In genomic region chr19:24342786-24343185, GRCm38 (mm10) we compare ENCODE assay signal across 27 mouse cellular contexts.
A peak's percentile ranks its signal among the peaks of the same experiment; 100 is the strongest.
DNase-seq lines count a peak whose midpoint lies in the region; ATAC-seq lines count a peak whose summit lies in the region.
"Had no signal": no experiment of that assay in that cellular context is flagged by ENCODE, and none has a peak within 500 bp of the region (broad histone marks: within the 10 kb centered on the region; RNA-seq: fewer than 3 reads in every experiment).

No protein-coding gene starts in this region.

- H3K27ac ChIP-seq in heart, embryonic 13.5 days (replicated peaks), result peak overlapping the region; percentile 74
- H3K27ac ChIP-seq: embryonic facial prominence, embryonic 15.5 days; forebrain, embryonic 15.5 days; hindbrain, embryonic 14.5 days; limb, embryonic 15.5 days; liver, embryonic 14.5 days; midbrain, embryonic 10.5 days; neural tube, embryonic 13.5 days had no signal

- H3K9ac ChIP-seq in heart, embryonic 13.5 days, result peak overlapping the region; percentile 67; the same call in 1 of the 2 replicates
- H3K9ac ChIP-seq: embryonic facial prominence, embryonic 15.5 days; forebrain, embryonic 15.5 days; hindbrain, embryonic 14.5 days; limb, embryonic 15.5 days; liver, embryonic 14.5 days; neural tube, embryonic 13.5 days had no signal

- intact Hi-C loops in heart, postnatal 25 days (cut with DNase I), result no loop called here

- H3K27me3 ChIP-seq in heart, embryonic 13.5 days (replicated peaks), result no peaks in the 10 kb centered on the region
- H3K27me3 ChIP-seq: embryonic facial prominence, embryonic 15.5 days; forebrain, embryonic 15.5 days; limb, embryonic 15.5 days; neural tube, embryonic 13.5 days had no signal

- peak; percentile 59 for ATAC-seq in frontal cortex, adult (ENCODE audit: low TSS enrichment)
- ATAC-seq in heart, embryonic 13.5 days (ENCODE audit: extremely low read depth, insufficient number of reproducible peaks, low FRiP score, low TSS enrichment), result no peak
- ATAC-seq: forebrain, embryonic 15.5 days; inflammation-experienced regulatory T-cells, adult 6 months; midbrain, embryonic 16.5 days had no signal

- peaks cover 19% of the 10 kb centered on the region; the same call in 1 of the 2 replicates for H3K36me3 ChIP-seq in heart, embryonic 13.5 days
- H3K36me3 ChIP-seq: embryonic facial prominence, embryonic 15.5 days; forebrain, embryonic 15.5 days; limb, embryonic 15.5 days; midbrain, embryonic 10.5 days; neural tube, embryonic 13.5 days had no signal

- H3K4me3 ChIP-seq in heart, embryonic 13.5 days, result no peak overlapping the region
- H3K4me3 ChIP-seq: embryonic facial prominence, embryonic 15.5 days; forebrain, embryonic 15.5 days; limb, embryonic 15.5 days; midbrain, embryonic 10.5 days; myocyte; neural tube, embryonic 13.5 days had no signal

- H3K4me2 ChIP-seq in heart, embryonic 13.5 days, result peak overlapping the region; percentile 46
- H3K4me2 ChIP-seq: embryonic facial prominence, embryonic 15.5 days; forebrain, embryonic 15.5 days; hindbrain, embryonic 14.5 days; limb, embryonic 15.5 days; neural tube, embryonic 13.5 days had no signal

- peaks cover 29% of the 10 kb centered on the region for H3K4me1 ChIP-seq in heart, embryonic 13.5 days
- H3K4me1 ChIP-seq: limb, embryonic 15.5 days; midbrain, embryonic 10.5 days; neural tube, embryonic 13.5 days had no signal

- 23% methylated on average over 5 of the region's 5 CpGs for WGBS in heart, embryonic 13.5 days

- DNase-seq in frontal cortex, postnatal 36 days (ENCODE audit: low spot score in 2 of 2), result no peak
- no peak for DNase-seq in heart, postnatal 25 days (ENCODE audit: low spot score)
- DNase-seq in lung, postnatal 25 days (ENCODE audit: low spot score), result peak; percentile 29
- no peak for DNase-seq in lung, postnatal 4 days
- no peak for DNase-seq in adrenal gland, postnatal 36 days
- DNase-seq: adrenal gland, postnatal 14 days; cerebellum, adult 8-10 months; cerebellum, postnatal 36 days; gastrocnemius, postnatal 14 days; kidney, adult 9 months; kidney, postnatal 14 days; left cerebral cortex, postnatal 4 days; right cerebral cortex, adult 18-20 months; right cerebral cortex, postnatal 4 days; thymus, postnatal 25 days had no signal

- H3K9me3 ChIP-seq in heart, embryonic 13.5 days, result no peaks in the 10 kb centered on the region
- H3K9me3 ChIP-seq: embryonic facial prominence, embryonic 15.5 days; forebrain, embryonic 15.5 days; limb, embryonic 15.5 days; midbrain, embryonic 10.5 days; neural tube, embryonic 13.5 days had no signal
